Mouse (Mus musculus) testis, adult 2 months (tissue): ENCODE measurements around the gene 1810009A15Rik.

Experiments used
- CTCF ChIP-seq: fragments of 200-500 bp; IDR thresholded peaks from 2 replicates; pipeline ENCODE4 v1.5.1; 2012; ENCODE audit warnings: low read depth, mild to moderate bottlenecking, inconsistent platforms, low read length, moderate library complexity; ENCODE audit not compliant: control insufficient read depth, insufficient read depth, insufficient replicate concordance
- POLR2A ChIP-seq: fragments of 200-500 bp; IDR thresholded peaks from 2 replicates; pipeline ENCODE4 v1.6.1; 2012; ENCODE audit warnings: low read depth, mild to moderate bottlenecking, inconsistent platforms, low read length, moderate library complexity; ENCODE audit not compliant: control insufficient read depth

DNA sequence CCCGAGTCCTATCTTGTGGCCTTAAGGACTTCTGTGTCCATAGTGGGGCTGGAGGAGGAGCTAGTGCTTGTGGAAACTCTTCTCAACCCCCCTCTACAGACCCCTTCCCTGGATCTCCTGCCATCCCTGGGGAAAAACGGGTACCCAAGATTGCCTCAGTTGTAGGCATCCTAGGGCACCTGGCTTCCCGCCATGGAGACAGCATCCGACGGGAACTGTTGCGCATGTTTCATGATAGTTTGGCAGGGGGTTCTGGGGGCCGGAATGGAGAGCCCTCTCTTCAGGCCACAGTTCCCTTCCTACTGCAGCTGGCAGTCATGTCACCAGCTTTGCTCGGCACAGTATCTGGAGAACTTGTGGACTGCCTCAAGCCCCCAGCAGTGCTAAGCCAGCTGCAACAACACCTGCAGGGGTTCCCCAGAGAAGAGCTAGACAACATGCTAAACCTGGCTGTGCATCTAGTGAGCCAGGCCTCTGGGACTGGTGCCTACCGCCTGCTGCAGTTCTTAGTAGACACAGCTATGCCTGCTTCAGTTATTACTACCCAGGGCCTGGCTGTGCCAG is 6.8 kb downstream of the 1810009A15Rik start:
- no peak for TF ChIP-seq CTCF
- TF ChIP-seq POLR2A, result no peak
